Mouse (Mus musculus): ENCODE measurements around the gene Mb21d2.

- TF ChIP-seq GATA1 (IDR thresholded peaks at IDR 0.05; ENCODE audit: borderline replicate concordance, low read length), result no peak
- no peak for TF ChIP-seq FLI1 (IDR thresholded peaks at IDR 0.05; ENCODE audit: low read length)
These were observed 116.2 kb downstream of the Mb21d2 start for GRCm38 (mm10) chr16:28813290-28813689.
